In genomic region chr9:97831216-97831615, GRCm38 (mm10) we compare ENCODE assay signal across 23 mouse cellular contexts.
DNase-seq lines count a peak whose midpoint lies in the region; ATAC-seq and TF ChIP-seq lines count a peak whose summit lies in the region.
"Had no signal": no experiment of that assay in that cellular context is flagged by ENCODE, and none has a peak within 500 bp of the region (broad histone marks: within the 10 kb centered on the region; RNA-seq: fewer than 3 reads in every experiment).

No protein-coding gene starts in this region.

- ATAC-seq in forebrain, postnatal 0 days, result peak; percentile 26; the same call in 1 of the 2 replicates
- no peak for ATAC-seq in forebrain, embryonic 15.5 days (replicated peaks)
- ATAC-seq: activated CD4-positive, CD25-positive, alpha-beta regulatory T cell, adult 4 months; forebrain, embryonic 13.5 days; hindbrain, embryonic 16.5 days; inflammation-experienced regulatory T-cells, adult 6 months; intestine, embryonic 16.5 days had no signal

- no peak overlapping the region for H3K27ac ChIP-seq in forebrain, postnatal 0 days (ENCODE audit: low read depth, low read length)
- H3K27ac ChIP-seq in forebrain, embryonic 15.5 days (replicated peaks), result no peak overlapping the region
- H3K27ac ChIP-seq: embryonic facial prominence, embryonic 13.5 days; forebrain, embryonic 10.5 days; forebrain, embryonic 13.5 days; heart, adult 2 months; hindbrain, embryonic 13.5 days had no signal

- no peak overlapping the region for H3K4me2 ChIP-seq in forebrain, postnatal 0 days (ENCODE audit: low read depth)
- H3K4me2 ChIP-seq in forebrain, embryonic 15.5 days (replicated peaks), result no peak overlapping the region
- H3K4me2 ChIP-seq: embryonic facial prominence, embryonic 13.5 days; forebrain, embryonic 13.5 days; hindbrain, embryonic 13.5 days had no signal

- H3K4me3 ChIP-seq in forebrain, postnatal 0 days (ENCODE audit: low read depth, low read length), result no peak overlapping the region
- H3K4me3 ChIP-seq in forebrain, embryonic 15.5 days, result no peak overlapping the region
- H3K4me3 ChIP-seq: embryonic facial prominence, embryonic 13.5 days; forebrain, embryonic 10.5 days; forebrain, embryonic 13.5 days; heart, adult 2 months; heart, embryonic 10.5 days; hindbrain, embryonic 13.5 days had no signal

- no peaks in the 10 kb centered on the region for H3K36me3 ChIP-seq in forebrain, postnatal 0 days (ENCODE audit: insufficient read depth)
- H3K36me3 ChIP-seq in forebrain, embryonic 15.5 days, result no peaks in the 10 kb centered on the region
- H3K36me3 ChIP-seq: embryonic facial prominence, embryonic 13.5 days; forebrain, embryonic 10.5 days; heart, embryonic 10.5 days; hindbrain, embryonic 13.5 days had no signal

- WGBS in forebrain, postnatal 0 days, result 82% methylated on average over 3 of the region's 3 CpGs
- WGBS in forebrain, embryonic 15.5 days, result 92% methylated on average over 3 of the region's 3 CpGs

- DNase-seq in adrenal gland, adult 2 months, result peak; percentile 27
- no peak for DNase-seq in adrenal gland, adult 18-20 months (ENCODE audit: low spot score in 2 of 2)
- peak; percentile 89 to 90 for DNase-seq in cerebellum, postnatal 10 days
- DNase-seq in cerebellum, adult 11-12 months, result no peak
- no peak for DNase-seq in forebrain, postnatal 0 days
- DNase-seq in left cerebral cortex, postnatal 4 days, result peak; percentile 72
- no peak for DNase-seq in left cerebral cortex, adult 18-20 months (ENCODE audit: low spot score in 2 of 2)
- DNase-seq: cerebellum, adult 8-10 months; cerebellum, postnatal 25 days; gastrocnemius, postnatal 25 days; heart, adult 2 months; kidney, adult 18-20 months; kidney, adult 9 months had no signal

- TF ChIP-seq CTCF in forebrain, postnatal 0 days (IDR thresholded peaks at IDR 0.05; ENCODE audit: low read depth), result no peak

- H3K9me3 ChIP-seq in forebrain, postnatal 0 days (ENCODE audit: low read length), result no peaks in the 10 kb centered on the region
- H3K9me3 ChIP-seq in forebrain, embryonic 15.5 days, result no peaks in the 10 kb centered on the region
- H3K9me3 ChIP-seq: embryonic facial prominence, embryonic 13.5 days; forebrain, embryonic 10.5 days; forebrain, embryonic 13.5 days; heart, embryonic 10.5 days; hindbrain, embryonic 13.5 days had no signal

- no peaks in the 10 kb centered on the region for H3K27me3 ChIP-seq in forebrain, postnatal 0 days (ENCODE audit: insufficient read depth, low read length)
- no peaks in the 10 kb centered on the region for H3K27me3 ChIP-seq in forebrain, embryonic 15.5 days
- H3K27me3 ChIP-seq: embryonic facial prominence, embryonic 13.5 days; hindbrain, embryonic 13.5 days had no signal

- H3K4me1 ChIP-seq in forebrain, postnatal 0 days (ENCODE audit: insufficient read depth), result peaks cover 6% of the 10 kb centered on the region; the same call in 1 of the 2 replicates
- H3K4me1 ChIP-seq in forebrain, embryonic 15.5 days, result peaks cover 12% of the 10 kb centered on the region
- H3K4me1 ChIP-seq: embryonic facial prominence, embryonic 13.5 days had no signal

- intact Hi-C loops in left cerebral cortex, postnatal 4 days (cut with DNase I), result no loop called here

- H3K9ac ChIP-seq in forebrain, postnatal 0 days, result no peak overlapping the region
- H3K9ac ChIP-seq in forebrain, embryonic 15.5 days (replicated peaks), result no peak overlapping the region
- H3K9ac ChIP-seq: embryonic facial prominence, embryonic 13.5 days; forebrain, embryonic 13.5 days; hindbrain, embryonic 13.5 days had no signal

Comparison
In these comparisons a context has a peak if more than half of its experiments do, and no peak if none do; other contexts are left out.
1. DNase-seq: peak in adrenal gland, adult 2 months (single experiment), cerebellum, postnatal 10 days (2 of 2) and left cerebral cortex, postnatal 4 days (single experiment); none in adrenal gland, adult 18-20 months (0 of 2), cerebellum, adult 11-12 months (single experiment), forebrain, postnatal 0 days (single experiment) and left cerebral cortex, adult 18-20 months (0 of 2).